Mouse (Mus musculus) NIH3T3 (cell line): ENCODE data around the gene Pkd1.

Experiments
- DNase-seq: peaks from one replicate; pipeline ENCODE4 v3.0.0-alpha.2; 2012; ENCODE audit warnings: low read depth

Pkd1 gene

GRCm38 (mm10) chr17:24533099-24533992 is 16.3 kb upstream of the Pkd1 start:
- no peak for DNase-seq

- DNase-seq = no peak
Measured at GRCm38 (mm10) chr17:24534160-24534718, 15.4 kb upstream of the Pkd1 start, which contains the start of gene Rab26. Gene Rab26 (minus strand): TSS chr17:24534210.

GRCm38 (mm10) chr17:24535300-24535699 is 14.3 kb upstream of the Pkd1 start:
- no peak for DNase-seq

GRCm38 (mm10) chr17:24537536-24537935 is 12.1 kb upstream of the Pkd1 start:
- DNase-seq = peak; percentile 45

- DNase-seq = peak; percentile 80
Measured at GRCm38 (mm10) chr17:24538950-24539349, 10.7 kb upstream of the Pkd1 start.

- DNase-seq = peak; percentile 81
Measured at GRCm38 (mm10) chr17:24540375-24540774, 9.3 kb upstream of the Pkd1 start.

GRCm38 (mm10) chr17:24544613-24545012 is 5.0 kb upstream of the Pkd1 start:
- no peak for DNase-seq

- no peak for DNase-seq
Measured at GRCm38 (mm10) chr17:24545247-24545646, 4.4 kb upstream of the Pkd1 start.

GRCm38 (mm10) chr17:24546234-24546633 is 3.4 kb upstream of the Pkd1 start:
- DNase-seq = peak; percentile 21

GRCm38 (mm10) chr17:24548435-24548834 is 1.2 kb upstream of the Pkd1 start:
- no peak for DNase-seq

GRCm38 (mm10) chr17:24548921-24549617 is 565 bp upstream of the Pkd1 start:
- peak; percentile 75 for DNase-seq

GRCm38 (mm10) chr17:24550416-24551049 is 899 bp downstream of the Pkd1 start:
- peak; percentile 92 for DNase-seq

GRCm38 (mm10) chr17:24551050-24551444 is 1.4 kb downstream of the Pkd1 start:
- DNase-seq = no peak

- DNase-seq = no peak
Measured at GRCm38 (mm10) chr17:24557091-24557490, 7.5 kb downstream of the Pkd1 start.

- peak; percentile 29 for DNase-seq
Measured at GRCm38 (mm10) chr17:24558600-24559099, 9.0 kb downstream of the Pkd1 start.

- peak; percentile 43 for DNase-seq
Measured at GRCm38 (mm10) chr17:24559146-24559545, 9.5 kb downstream of the Pkd1 start.

- DNase-seq = peak; percentile 49
Measured at GRCm38 (mm10) chr17:24560301-24561028, 10.8 kb downstream of the Pkd1 start.

- no peak for DNase-seq
Measured at GRCm38 (mm10) chr17:24561592-24561991, 12.0 kb downstream of the Pkd1 start.

- no peak for DNase-seq
Measured at GRCm38 (mm10) chr17:24563638-24564037, 14.0 kb downstream of the Pkd1 start.

GRCm38 (mm10) chr17:24564422-24564821 is 14.8 kb downstream of the Pkd1 start:
- DNase-seq = no peak

GRCm38 (mm10) chr17:24565092-24565491 is 15.5 kb downstream of the Pkd1 start:
- no peak for DNase-seq
